Mouse (Mus musculus) monocyte, adult 2 months (primary cell): Measurements from ENCODE around the gene Gm6588.

Source experiments
- DNase-seq, 2 experiments: peaks; one replicate each; pipeline ENCODE4 v3.0.0; 2022; ENCODE audit warnings: low spot score in 2 of 2, low read depth in 1 of 2

Gene Gm6588

DNA sequence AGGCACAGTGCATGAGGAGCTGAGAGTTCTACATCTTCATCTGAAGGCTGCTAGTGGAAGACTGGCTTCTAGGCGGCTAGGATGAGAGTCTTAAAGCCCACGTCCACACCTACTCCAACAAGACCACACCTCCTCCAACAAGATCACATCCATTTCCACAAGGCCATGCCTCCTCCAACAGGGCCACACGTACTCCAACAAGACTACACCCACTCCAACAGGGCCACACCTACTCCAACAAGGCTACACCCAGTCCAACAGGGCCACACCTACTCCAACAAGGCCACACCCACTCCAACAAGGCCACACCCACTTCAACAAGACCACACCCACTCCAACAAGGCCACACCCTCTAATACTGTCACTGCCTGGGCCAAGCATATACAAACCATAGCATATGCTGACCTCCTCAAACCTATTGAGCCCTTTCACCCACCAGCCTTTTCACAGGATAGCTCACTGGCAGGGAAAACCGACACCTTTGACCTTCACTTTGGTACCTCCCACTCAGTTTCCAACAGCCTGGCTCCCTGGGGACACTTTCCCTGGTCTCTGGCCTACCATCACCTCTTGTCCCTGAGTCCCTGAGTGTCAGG is 19.9 kb downstream of the Gm6588 start:
- no peak for DNase-seq

DNA sequence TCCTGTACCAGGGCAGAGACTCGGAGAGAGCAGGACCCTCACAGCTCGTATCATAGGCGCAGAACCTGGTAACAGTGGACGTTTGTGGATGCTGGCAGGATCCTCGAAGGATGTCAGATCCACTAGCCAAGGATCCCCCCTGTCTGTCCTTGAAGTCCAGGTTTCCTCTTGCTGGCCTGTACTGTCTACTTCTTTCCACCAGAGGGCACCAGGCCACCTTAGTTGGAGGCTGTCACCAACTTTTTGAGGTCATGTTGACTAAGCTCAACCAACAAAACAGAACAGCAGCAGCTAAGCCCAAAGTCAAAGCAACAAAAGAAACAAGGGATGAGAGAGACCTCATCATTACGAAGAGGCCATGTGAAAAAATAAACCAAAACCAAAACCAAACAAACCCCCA is 20.9 kb downstream of the Gm6588 start:
- DNase-seq: no peak

DNA sequence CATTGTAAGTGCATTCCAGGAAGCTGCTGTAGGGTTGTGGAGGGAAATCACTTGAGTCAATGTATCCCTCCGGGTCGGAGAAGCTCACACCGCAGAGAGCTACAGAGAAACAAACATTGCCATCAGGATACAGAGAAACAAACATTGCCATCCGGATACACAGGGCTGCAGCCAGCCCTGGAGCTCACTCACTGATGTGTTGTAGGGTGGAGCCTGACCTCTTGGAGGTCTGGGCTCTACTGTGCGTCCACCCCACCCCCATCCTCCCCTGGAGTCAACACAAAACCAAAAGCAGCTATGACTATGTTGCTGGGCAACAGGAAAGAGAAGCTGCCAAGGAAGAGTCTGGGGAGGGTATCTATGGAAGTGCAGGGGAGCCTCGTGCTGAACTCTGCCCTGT is 24.2 kb downstream of the Gm6588 start:
- DNase-seq: no peak

DNA sequence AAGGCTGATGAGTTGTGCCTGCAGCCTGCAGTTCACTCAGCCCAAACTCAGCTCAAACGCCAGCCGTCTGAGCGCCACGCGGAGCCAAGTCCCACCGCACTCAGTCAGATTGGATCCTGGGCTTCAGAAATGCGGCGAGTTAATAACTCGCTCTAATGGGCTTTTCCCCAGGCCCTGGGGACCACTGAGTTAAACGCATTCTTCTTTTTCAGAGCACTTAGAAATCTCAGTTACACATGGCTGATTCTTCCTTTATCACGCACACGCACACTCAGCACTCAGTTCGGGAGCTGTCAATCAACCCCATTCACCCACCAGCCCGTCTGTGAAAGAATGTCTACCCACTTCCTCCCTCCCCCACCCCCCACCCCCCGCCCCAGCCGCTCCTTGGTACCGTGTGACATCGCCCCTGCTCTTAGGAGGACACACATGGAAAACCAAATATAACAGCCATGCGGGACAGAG is 32.8 kb downstream of the Gm6588 start:
- DNase-seq: no peak

DNA sequence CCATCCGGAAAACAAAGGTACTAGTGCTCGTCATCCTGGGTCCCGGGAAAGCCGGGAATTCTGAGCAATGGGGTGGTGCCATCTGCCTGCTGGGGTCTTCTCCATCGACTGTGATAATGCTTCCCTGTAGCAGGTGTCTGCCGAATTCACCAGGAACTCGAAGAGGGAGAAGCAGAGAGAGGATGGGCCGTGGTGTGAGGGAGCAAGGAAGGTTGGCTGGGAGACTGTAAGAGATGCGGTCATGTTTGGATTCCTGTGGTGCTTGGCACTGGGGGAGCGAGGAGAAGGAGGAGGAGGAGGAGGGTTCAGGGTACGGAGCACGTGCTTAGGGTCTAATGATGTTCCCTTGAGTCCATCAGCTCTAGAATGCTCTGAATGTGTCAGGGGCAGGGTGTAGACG is 33.3 kb downstream of the Gm6588 start:
- no peak for DNase-seq

DNA sequence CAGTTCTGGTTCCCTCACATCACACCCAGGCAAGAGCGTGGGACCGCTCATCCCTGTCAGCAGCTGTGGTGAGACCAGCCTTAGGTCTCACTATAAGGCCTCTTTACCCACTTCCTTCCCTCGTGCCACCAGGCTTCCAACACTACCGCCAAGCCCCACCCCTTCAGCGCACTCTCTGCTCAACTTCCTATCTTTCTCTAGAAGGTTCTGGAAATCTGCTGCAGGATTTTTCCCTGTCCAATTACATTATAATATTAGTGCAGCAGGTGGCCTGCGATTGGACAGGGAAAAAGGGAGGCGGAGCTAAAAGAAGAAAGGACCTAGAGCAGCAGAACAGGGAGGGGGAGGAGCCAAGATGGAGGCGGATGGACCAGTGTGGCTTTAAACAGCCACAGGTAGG is 33.8 kb downstream of the Gm6588 start:
- no peak for DNase-seq

DNA sequence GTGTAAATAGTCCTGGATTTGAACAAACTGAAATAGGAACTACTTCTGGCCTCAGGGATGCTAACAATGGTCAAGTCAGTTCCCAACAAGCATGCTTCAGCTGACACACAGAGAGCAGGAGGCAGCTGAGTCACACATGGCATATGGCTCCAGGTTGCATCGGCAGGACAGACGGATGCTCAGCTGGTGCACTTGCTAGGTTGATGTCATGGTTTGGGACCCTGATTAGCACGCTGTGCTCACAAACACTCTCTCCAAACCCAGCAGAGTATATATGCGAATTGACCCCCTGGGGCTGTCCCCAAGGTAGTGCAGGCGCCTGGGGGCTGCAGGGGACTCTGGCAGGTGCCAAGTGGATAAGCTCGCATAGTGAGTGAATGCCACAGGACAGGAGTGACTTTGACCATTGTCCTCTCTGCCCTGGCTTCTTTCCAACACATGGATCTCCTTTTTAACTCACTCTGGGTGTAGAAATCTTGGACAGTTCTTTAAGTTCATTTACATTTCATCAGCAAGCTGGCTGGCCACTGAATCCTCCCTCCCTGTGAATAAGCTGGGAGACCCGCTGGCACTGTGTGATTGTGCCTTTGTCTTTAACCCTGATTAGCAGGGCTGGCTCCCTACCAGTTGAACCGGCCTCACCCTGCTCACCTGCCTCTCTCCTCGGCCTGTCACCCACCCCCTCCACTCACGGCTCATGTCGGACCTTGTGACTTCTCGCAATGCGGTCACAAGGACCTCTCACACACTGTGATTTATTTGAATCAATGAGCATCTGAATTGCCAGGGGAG is 35.9 kb downstream of the Gm6588 start:
- no peak for DNase-seq

DNA sequence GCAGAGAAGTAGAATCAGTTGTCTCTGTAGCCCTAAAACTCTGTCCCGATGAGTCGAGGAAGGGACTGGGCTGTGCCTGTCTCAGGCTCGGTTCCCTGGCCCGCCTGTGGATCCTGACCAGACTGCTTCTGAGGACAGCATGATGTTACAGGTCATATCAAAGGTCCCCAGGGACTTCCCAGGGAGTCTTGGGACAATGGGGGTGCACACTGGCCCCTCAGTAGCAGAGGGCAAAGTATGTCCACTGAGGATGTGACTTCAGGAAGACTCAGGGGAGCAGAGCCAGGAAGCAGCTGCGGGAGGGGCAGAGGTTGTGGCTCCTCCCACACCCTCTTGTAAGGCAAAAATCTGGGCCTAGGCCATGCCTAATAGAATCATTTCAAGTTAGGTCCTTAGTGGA is 37.2 kb downstream of the Gm6588 start:
- no peak for DNase-seq

DNA sequence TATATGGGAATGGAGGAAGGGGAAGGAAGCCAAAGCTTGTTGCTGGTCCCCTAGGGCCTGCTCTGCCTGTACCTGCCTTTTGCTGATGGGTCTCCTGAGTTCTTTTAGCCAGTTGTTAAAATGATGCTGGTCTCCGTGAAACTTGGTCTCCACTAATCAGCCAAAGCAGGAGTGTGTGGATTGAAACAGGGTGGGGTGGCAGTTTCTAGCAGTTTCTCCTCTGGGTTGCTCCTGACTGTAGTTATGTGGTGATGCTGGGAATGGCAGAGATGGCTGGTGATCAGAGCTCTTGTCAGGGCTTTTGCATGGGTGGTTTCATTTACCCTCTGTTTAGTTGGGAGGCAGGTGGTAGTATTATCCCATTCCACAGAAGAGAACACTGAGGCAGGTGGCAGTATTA is 38.3 kb downstream of the Gm6588 start:
- DNase-seq: no peak

DNA sequence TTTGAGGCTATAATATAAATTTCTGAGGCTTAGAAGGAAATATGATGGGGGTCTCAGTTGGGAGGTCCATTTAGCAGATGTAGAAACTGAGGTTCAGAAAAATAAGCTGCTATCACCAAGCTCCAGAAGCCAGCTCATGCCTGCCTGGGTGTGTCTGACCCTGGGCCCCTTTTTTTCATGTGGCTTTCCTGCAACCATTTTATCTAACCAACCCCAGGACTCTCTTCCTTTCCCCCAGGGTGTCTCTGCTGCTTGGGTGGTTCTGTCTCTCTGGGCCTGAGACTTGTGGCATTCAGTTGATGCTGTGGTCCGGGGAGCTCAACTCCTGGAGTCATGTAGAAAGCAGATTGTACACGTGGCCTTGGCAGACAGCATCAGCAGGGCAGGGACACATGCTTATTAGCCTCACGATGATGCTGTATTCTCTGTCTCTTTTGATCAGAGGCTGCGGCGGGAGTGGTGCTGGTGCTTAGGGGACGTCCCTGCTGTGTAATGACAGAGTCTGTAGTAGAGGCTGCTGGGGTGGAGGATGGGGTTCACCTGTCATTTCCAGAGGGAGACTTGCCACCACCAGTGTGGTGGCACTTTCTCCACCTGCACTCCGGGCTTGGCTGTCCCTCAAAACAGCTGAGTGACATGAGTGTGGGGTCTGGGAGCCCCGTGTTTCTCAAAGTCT is 39.0 kb downstream of the Gm6588 start:
- no peak for DNase-seq

DNA sequence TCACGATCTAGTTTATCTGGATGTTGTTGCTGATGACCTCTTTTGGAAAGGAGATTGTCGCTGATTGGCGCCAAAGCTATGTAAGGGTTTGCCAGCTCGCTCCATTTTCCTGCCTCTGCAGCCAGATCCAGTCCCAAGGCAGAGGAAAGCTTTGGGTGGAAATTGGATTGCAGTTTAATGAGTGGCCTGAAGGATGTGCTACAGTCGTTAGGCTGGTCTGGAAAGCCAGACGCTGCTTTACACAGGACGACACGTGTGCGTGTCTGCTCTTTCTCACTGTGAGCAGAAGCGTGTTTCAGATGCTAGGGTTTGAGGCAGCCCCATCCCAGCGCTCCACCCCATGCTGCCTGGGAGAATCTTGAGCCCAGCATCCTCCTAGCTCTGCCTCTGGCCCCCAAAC is 42.3 kb downstream of the Gm6588 start:
- no peak for DNase-seq

DNA sequence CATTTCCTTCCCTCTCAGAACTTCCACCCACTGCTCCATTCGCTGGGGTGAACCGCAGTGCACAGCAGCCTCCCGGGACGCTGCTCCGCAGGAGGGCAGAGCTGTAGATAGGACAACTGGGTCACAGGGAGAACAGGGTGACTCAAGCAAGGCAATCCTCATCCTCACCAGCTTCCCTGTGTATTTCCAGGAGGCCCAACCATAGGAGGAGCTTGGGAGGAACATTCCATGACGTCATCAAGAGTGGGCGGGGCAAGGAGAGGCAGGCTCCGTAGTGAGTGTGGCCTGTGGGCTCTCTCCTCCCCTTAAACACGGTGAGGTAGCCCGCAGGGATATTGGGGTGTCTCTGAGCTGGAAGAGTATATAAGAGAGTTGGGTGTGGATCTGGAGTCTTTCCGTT is 44.3 kb downstream of the Gm6588 start:
- DNase-seq: no peak

DNA sequence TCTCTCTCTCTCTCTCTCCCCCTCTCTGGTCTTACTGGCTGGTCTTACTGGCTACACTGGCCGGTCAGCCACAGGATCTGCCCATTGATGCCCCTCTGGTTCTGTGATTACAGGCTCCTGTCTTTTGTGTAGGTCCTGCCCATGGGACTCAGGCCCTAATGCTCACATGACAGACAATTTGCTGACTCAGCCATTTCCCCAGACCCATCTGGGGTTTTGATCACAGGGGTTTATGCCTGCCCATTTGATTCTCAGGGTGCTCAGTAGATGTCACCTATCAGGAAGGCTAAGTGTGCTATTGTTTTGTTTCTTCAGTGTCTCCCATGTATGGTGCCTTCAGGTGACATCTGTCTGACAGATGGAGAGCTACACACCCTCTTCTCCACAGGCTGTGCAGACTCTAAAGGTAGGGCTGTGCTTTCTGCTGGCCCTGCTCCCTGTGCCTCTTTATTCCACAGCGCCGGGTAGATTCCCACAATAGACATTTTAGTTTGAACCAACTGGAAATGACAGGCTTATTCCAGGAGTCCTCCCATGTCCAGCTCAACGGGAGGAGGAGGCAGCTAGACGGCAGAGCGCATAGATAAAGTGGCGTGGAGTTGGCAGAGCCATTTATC is 47.6 kb downstream of the Gm6588 start:
- no peak for DNase-seq

DNA sequence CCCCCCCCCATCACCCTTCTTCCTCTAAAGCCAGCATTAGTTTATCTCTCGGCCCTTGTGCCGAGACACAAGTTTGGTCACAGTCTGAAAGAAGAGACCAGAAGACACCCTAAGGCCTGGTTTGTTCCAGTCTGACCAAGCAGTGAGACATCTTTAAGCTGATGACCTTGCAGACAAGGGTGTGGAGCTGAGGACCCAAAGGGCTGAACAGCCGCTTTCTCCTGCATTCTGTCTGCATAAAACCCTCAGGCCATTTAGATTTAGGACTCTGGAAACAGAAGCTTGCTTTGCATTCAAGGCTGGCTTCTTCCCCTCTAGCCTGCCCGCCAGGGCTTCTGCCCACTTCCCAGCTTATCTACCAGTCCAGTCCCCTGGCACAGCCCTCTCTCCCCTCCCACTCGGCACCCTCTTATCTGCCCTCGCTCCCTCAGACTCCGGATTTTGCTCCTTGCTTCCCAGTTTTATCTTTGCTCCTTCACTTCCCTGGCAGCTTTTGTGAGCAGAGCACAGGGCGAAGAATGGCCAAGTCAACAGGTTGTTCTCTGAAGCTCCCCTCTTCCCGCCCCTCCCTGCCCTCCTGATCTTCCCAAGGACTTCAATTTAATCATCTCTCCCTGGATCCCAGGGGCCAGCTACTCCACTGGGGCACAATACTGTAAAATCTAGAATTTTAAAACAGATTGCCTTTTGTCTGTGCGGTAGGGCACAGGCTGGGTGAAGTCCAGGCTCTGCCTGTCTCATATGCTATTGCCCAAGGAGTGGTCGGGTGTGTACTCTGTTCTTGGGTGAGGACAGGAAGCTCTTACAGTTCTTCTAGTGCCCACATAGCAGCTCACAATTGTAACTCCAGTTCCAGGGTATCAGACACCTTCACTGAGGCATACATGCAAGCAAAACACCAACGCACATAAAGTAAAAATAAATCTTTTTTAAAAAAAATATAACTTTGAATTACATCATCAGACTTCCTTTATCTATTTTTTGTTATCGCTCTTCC is 50.0 kb downstream of the Gm6588 start:
- no peak for DNase-seq

DNA sequence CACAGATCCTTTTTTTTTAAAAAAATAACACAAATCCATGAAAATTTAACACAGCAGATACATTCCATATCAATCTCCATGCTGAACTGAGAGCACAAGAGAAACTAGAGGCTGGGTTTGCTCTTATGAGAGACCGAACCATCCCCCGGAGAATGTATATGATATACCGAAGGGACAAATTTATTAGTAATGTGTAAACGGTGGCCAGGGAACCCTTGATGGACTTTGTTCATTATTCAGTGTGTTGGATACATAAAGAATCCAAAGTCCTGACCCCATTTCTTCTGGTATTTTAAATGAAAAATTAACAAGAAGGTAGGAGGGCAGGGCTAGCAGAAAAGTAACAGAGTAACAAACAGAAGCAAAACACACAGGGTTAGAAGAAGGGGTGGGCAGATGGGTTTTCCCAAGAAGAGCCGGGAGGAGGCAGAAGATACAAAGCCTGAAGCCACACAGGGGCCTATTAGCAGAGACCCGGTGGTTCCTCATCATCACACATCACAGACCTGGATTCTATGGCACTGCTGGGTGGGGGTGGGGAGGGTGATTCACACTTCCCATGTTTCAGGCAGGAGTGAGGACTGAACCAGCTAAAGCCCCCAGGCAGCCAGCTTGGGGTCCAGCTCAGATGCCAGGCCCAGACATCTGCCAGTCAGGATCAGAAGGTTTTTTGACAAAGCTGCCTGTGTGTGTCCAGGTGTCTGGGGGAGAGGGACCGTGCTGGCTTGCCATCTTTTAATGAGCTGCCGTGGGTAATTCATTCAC is 50.9 kb downstream of the Gm6588 start:
- DNase-seq: no peak
